8 mouse cellular contexts compared by ENCODE assay signal in genomic region chr3:88685958-88686451, GRCm38 (mm10). TPM values are rescaled to one million over a fixed set of nuclear protein-coding genes. Genes with fewer than 3 reads are reported as not detected.
DNase-seq lines count a peak whose midpoint lies in the region; ATAC-seq and TF ChIP-seq lines count a peak whose summit lies in the region.

No protein-coding gene starts in this region.

- peak overlapping the region; percentile 99 for H3K27ac ChIP-seq in embryonic facial prominence, embryonic 12.5 days
- peak overlapping the region; percentile 79 for H3K27ac ChIP-seq in hindbrain, embryonic 11.5 days (ENCODE audit: low read depth, low read length)
- H3K27ac ChIP-seq in liver, embryonic 11.5 days (ENCODE audit: low read depth, low read length): peak overlapping the region; percentile 85
- H3K27ac ChIP-seq in midbrain, postnatal 0 days (ENCODE audit: low read depth, low read length): peak overlapping the region; percentile 95

- peaks cover 29% of the 10 kb centered on the region for H3K36me3 ChIP-seq in embryonic facial prominence, embryonic 12.5 days
- H3K36me3 ChIP-seq in hindbrain, embryonic 11.5 days (ENCODE audit: control insufficient read depth, insufficient read depth, low read length): peaks cover 11% of the 10 kb centered on the region; the same call in 1 of the 2 replicates
- peaks cover 26% of the 10 kb centered on the region for H3K36me3 ChIP-seq in liver, embryonic 11.5 days (ENCODE audit: control insufficient read depth, insufficient read depth, low read length)
- peaks cover 20% of the 10 kb centered on the region for H3K36me3 ChIP-seq in midbrain, postnatal 0 days (ENCODE audit: insufficient read depth, low read length)

- no peaks in the 10 kb centered on the region for H3K9me3 ChIP-seq in embryonic facial prominence, embryonic 12.5 days
- H3K9me3 ChIP-seq in hindbrain, embryonic 11.5 days (ENCODE audit: control insufficient read depth, low read length): no peaks in the 10 kb centered on the region
- H3K9me3 ChIP-seq in liver, embryonic 11.5 days (ENCODE audit: control insufficient read depth, low read length): no peaks in the 10 kb centered on the region
- H3K9me3 ChIP-seq in midbrain, postnatal 0 days (ENCODE audit: low read length): no peaks in the 10 kb centered on the region

- H3K27me3 ChIP-seq in embryonic facial prominence, embryonic 12.5 days: no peaks in the 10 kb centered on the region
- no peaks in the 10 kb centered on the region for H3K27me3 ChIP-seq in hindbrain, embryonic 11.5 days (ENCODE audit: control insufficient read depth, insufficient read depth, low read length)
- no peaks in the 10 kb centered on the region for H3K27me3 ChIP-seq in liver, embryonic 11.5 days (replicated peaks; ENCODE audit: control insufficient read depth, insufficient read depth, low read length)
- no peaks in the 10 kb centered on the region for H3K27me3 ChIP-seq in midbrain, postnatal 0 days (ENCODE audit: insufficient read depth, low read length)

- H3K4me3 ChIP-seq in embryonic facial prominence, embryonic 12.5 days: peak overlapping the region; percentile 98
- peak overlapping the region; percentile 90 for H3K4me3 ChIP-seq in hindbrain, embryonic 11.5 days (ENCODE audit: low read depth, low read length)
- peak overlapping the region; percentile 95 for H3K4me3 ChIP-seq in liver, embryonic 11.5 days (ENCODE audit: low read depth, low read length)
- peak overlapping the region; percentile 70 for H3K4me3 ChIP-seq in midbrain, postnatal 0 days (ENCODE audit: low read depth, low read length)

- H3K9ac ChIP-seq in embryonic facial prominence, embryonic 12.5 days: peak overlapping the region; percentile 97
- H3K9ac ChIP-seq in hindbrain, embryonic 11.5 days (ENCODE audit: low read depth, low read length): peak overlapping the region; percentile 79
- peak overlapping the region; percentile 95 for H3K9ac ChIP-seq in liver, embryonic 11.5 days (ENCODE audit: low read depth, low read length)
- peak overlapping the region; percentile 95 for H3K9ac ChIP-seq in midbrain, postnatal 0 days (replicated peaks; ENCODE audit: low read length, poor library complexity, severe bottlenecking)

- DNase-seq in layer of hippocampus, adult 11-12 months (ENCODE audit: low spot score): peak; percentile 47
- no peak for DNase-seq in layer of hippocampus, adult 9-10 months (ENCODE audit: low spot score)
- DNase-seq in WW6 (ENCODE audit: low read depth, low spot score): peak; percentile 47
- peak; percentile 76 for DNase-seq in hindbrain, embryonic 11.5 days (ENCODE audit: low spot score)
- DNase-seq in liver, embryonic 11.5 days (ENCODE audit: low spot score): no peak
- peak; percentile 81 for DNase-seq in midbrain, postnatal 0 days (ENCODE audit: low spot score)
- DNase-seq in T-cell, adult 2 months (ENCODE audit: low spot score): no peak

- peak overlapping the region; percentile 90 for H3K4me2 ChIP-seq in embryonic facial prominence, embryonic 12.5 days (replicated peaks)
- peak overlapping the region; percentile 86 for H3K4me2 ChIP-seq in hindbrain, embryonic 11.5 days (replicated peaks; ENCODE audit: low read depth, low read length)
- H3K4me2 ChIP-seq in liver, embryonic 11.5 days: peak overlapping the region; percentile 85
- peak overlapping the region; percentile 70 for H3K4me2 ChIP-seq in midbrain, postnatal 0 days (ENCODE audit: low read depth, low read length, poor library complexity, severe bottlenecking)

- WGBS in embryonic facial prominence, embryonic 12.5 days: under 1% methylated on average over 45 of the region's 45 CpGs
- WGBS in hindbrain, embryonic 11.5 days: under 1% methylated on average over 45 of the region's 45 CpGs
- WGBS in liver, embryonic 11.5 days: under 1% methylated on average over 45 of the region's 45 CpGs
- WGBS in midbrain, postnatal 0 days: under 1% methylated on average over 39 of the region's 45 CpGs

- peak; percentile 60; the same call in 1 of the 2 replicates for ATAC-seq in embryonic facial prominence, embryonic 12.5 days (ENCODE audit: insufficient number of reproducible peaks, insufficient read depth, low FRiP score, low TSS enrichment)
- peak; percentile 79 for ATAC-seq in hindbrain, embryonic 11.5 days (ENCODE audit: low FRiP score)
- peak; percentile 57 for ATAC-seq in liver, embryonic 11.5 days (replicated peaks; ENCODE audit: low FRiP score)
- ATAC-seq in midbrain, postnatal 0 days (ENCODE audit: low FRiP score): peak; percentile 70

- TF ChIP-seq CTCF in midbrain, postnatal 0 days (IDR thresholded peaks at IDR 0.05): peak; percentile 58

- peaks cover 17% of the 10 kb centered on the region for H3K4me1 ChIP-seq in embryonic facial prominence, embryonic 12.5 days
- H3K4me1 ChIP-seq in hindbrain, embryonic 11.5 days (replicated peaks; ENCODE audit: control insufficient read depth, insufficient read depth, low read length): peaks cover 4% of the 10 kb centered on the region
- peaks cover 13% of the 10 kb centered on the region for H3K4me1 ChIP-seq in liver, embryonic 11.5 days (replicated peaks; ENCODE audit: control insufficient read depth, insufficient read depth, low read length)
- H3K4me1 ChIP-seq in midbrain, postnatal 0 days (ENCODE audit: insufficient read depth, low read length): no peaks in the 10 kb centered on the region; the same call in 1 of the 2 replicates

RNA-seq across cellular contexts. Expression of gene Khdc4, which starts 0.4 kb away (rescaled TPM):
- polyA plus RNA-seq in embryonic facial prominence, embryonic 12.5 days (2016; fragmentation: Nextera tagmentation; extraction: Ambion mirVana): 116 and 117 TPM in 2 replicates
- 103 and 105 TPM in 2 replicates for polyA plus RNA-seq in hindbrain, embryonic 11.5 days (2014; fragmentation: Nextera tagmentation; extraction: Ambion mirVana)
- polyA plus RNA-seq in liver, embryonic 11.5 days (2014; fragmentation: Nextera tagmentation; extraction: Ambion mirVana): 64.7 and 65.7 TPM in 2 replicates
- 71.8 and 96.5 TPM in 2 replicates for total RNA-seq in midbrain, postnatal 0 days (2014; rRNA removed)
- polyA plus RNA-seq in midbrain, postnatal 0 days (2015; fragmentation: Nextera tagmentation; extraction: Ambion mirVana): 66.8 and 70.5 TPM in 2 replicates

RNA-seq across cellular contexts. Expression of gene Rit1, which starts 30.6 kb away (rescaled TPM):
- 46.2 and 51.6 TPM in 2 replicates for polyA plus RNA-seq in embryonic facial prominence, embryonic 12.5 days (2016; fragmentation: Nextera tagmentation; extraction: Ambion mirVana)
- 44.6 and 48.4 TPM in 2 replicates for polyA plus RNA-seq in hindbrain, embryonic 11.5 days (2014; fragmentation: Nextera tagmentation; extraction: Ambion mirVana)
- 33.9 and 34.4 TPM in 2 replicates for polyA plus RNA-seq in liver, embryonic 11.5 days (2014; fragmentation: Nextera tagmentation; extraction: Ambion mirVana)
- total RNA-seq in midbrain, postnatal 0 days (2014; rRNA removed): 78.1 and 88.3 TPM in 2 replicates
- polyA plus RNA-seq in midbrain, postnatal 0 days (2015; fragmentation: Nextera tagmentation; extraction: Ambion mirVana): 73.5 and 81.3 TPM in 2 replicates

RNA-seq across cellular contexts. Expression of gene Rxfp4, which starts 33.1 kb away (rescaled TPM):
- polyA plus RNA-seq in embryonic facial prominence, embryonic 12.5 days (2016; fragmentation: Nextera tagmentation; extraction: Ambion mirVana): not detected in 2 replicates
- polyA plus RNA-seq in hindbrain, embryonic 11.5 days (2014; fragmentation: Nextera tagmentation; extraction: Ambion mirVana): not detected in 2 replicates
- polyA plus RNA-seq in liver, embryonic 11.5 days (2014; fragmentation: Nextera tagmentation; extraction: Ambion mirVana): not detected in 2 replicates
- total RNA-seq in midbrain, postnatal 0 days (2014; rRNA removed): 0.42 TPM in 1 of 2 replicates, not detected in the other
- polyA plus RNA-seq in midbrain, postnatal 0 days (2015; fragmentation: Nextera tagmentation; extraction: Ambion mirVana): not detected in 2 replicates

Comparison
In these comparisons a context has a peak if more than half of its experiments do, and no peak if none do; other contexts are left out.
1. DNase-seq: peak in layer of hippocampus, adult 11-12 months (single experiment), WW6 (single experiment), hindbrain, embryonic 11.5 days (single experiment) and midbrain, postnatal 0 days (single experiment); none in layer of hippocampus, adult 9-10 months (single experiment), liver, embryonic 11.5 days (single experiment) and T-cell, adult 2 months (single experiment).
2. Peak in every context shown above with its lines, with median percentiles within 50 percentile points of each other: ATAC-seq, H3K27ac ChIP-seq, H3K4me2 ChIP-seq, H3K4me3 ChIP-seq and H3K9ac ChIP-seq.